8 mouse cellular contexts compared by ENCODE assay signal in genomic region chr4:152274681-152275131, GRCm38 (mm10). TPM values are rescaled to one million over a fixed set of nuclear protein-coding genes. Genes with fewer than 3 reads are reported as not detected.
DNase-seq lines count a peak whose midpoint lies in the region; ATAC-seq and TF ChIP-seq lines count a peak whose summit lies in the region.

No protein-coding gene starts in this region.

- H3K4me2 ChIP-seq in heart, embryonic 13.5 days, result peak overlapping the region; percentile 96
- H3K4me2 ChIP-seq in myocyte (ENCODE audit: low read depth), result peak overlapping the region; percentile 76

- DNase-seq in cerebellum, adult 2 months, result no peak
- no peak for DNase-seq in cerebellum, adult 18-20 months
- DNase-seq in liver, result peak; percentile 45
- no peak for DNase-seq in c-Kit-positive CD71-positive TER-119-positive erythroid progenitor cells, embryonic 14.5 days (ENCODE audit: low spot score)

- H3K36me3 ChIP-seq in heart, embryonic 13.5 days, result peaks cover 16% of the 10 kb centered on the region
- no peaks in the 10 kb centered on the region for H3K36me3 ChIP-seq in myocyte (ENCODE audit: control insufficient read depth, insufficient read depth)

- H3K27ac ChIP-seq in cerebellum, adult 2 months (ENCODE audit: insufficient read depth, low read length), result no peak overlapping the region
- peak overlapping the region; percentile 93 for H3K27ac ChIP-seq in heart, embryonic 13.5 days (replicated peaks)

- H3K79me2 ChIP-seq in myocyte (ENCODE audit: control insufficient read depth, insufficient read depth), result no peaks in the 10 kb centered on the region

- TF ChIP-seq POLR2A in cerebellum, adult 2 months (IDR thresholded peaks at IDR 0.05; ENCODE audit: borderline replicate concordance, insufficient read depth, low read length), result no peak
- no peak for TF ChIP-seq POLR2A in myocyte (IDR thresholded peaks at IDR 0.05; ENCODE audit: insufficient read length, low read depth)

- H3ac ChIP-seq in myocyte (ENCODE audit: control insufficient read depth, insufficient read length), result peak overlapping the region; percentile 12

- ATAC-seq in common myeloid progenitor, adult 5-6 weeks (replicated peaks; ENCODE audit: low read depth, poor library complexity, severe bottlenecking), result peak; percentile 71
- ATAC-seq in heart, embryonic 13.5 days (ENCODE audit: extremely low read depth, insufficient number of reproducible peaks, low FRiP score, low TSS enrichment), result no peak
- no peak for ATAC-seq in monocyte, adult 5-6 weeks (replicated peaks; ENCODE audit: insufficient number of reproducible peaks, low FRiP score, low TSS enrichment, poor library complexity, severe bottlenecking)

- no peaks in the 10 kb centered on the region for H3K27me3 ChIP-seq in cerebellum, adult 2 months (ENCODE audit: control insufficient read depth, insufficient read depth, low read length)
- peaks cover 18% of the 10 kb centered on the region for H3K27me3 ChIP-seq in heart, embryonic 13.5 days (replicated peaks)
- H3K27me3 ChIP-seq in myocyte (ENCODE audit: control insufficient read depth, insufficient read depth, insufficient read length), result no peaks in the 10 kb centered on the region

- 51% methylated on average over 20 of the region's 20 CpGs for WGBS in cerebellum, adult 2 months
- WGBS in heart, embryonic 13.5 days, result 1% methylated on average over 20 of the region's 20 CpGs

- H3K4me3 ChIP-seq in cerebellum, adult 2 months (replicated peaks; ENCODE audit: insufficient read depth, low read depth, low read length), result peak overlapping the region; percentile 54
- peak overlapping the region; percentile 76 for H3K4me3 ChIP-seq in heart, embryonic 13.5 days
- H3K4me3 ChIP-seq in myocyte, result peak overlapping the region; percentile 20

- H3K4me1 ChIP-seq in cerebellum, adult 2 months (ENCODE audit: control insufficient read depth, insufficient read depth, low read length), result peaks cover 34% of the 10 kb centered on the region
- peaks cover 68% of the 10 kb centered on the region for H3K4me1 ChIP-seq in heart, embryonic 13.5 days

- no peak for TF ChIP-seq CTCF in cerebellum, adult 2 months (IDR thresholded peaks at IDR 0.05; ENCODE audit: borderline replicate concordance, insufficient read depth, low read depth, low read length)

- peak overlapping the region; percentile 97 for H3K9ac ChIP-seq in heart, embryonic 13.5 days

- H3K9me3 ChIP-seq in heart, embryonic 13.5 days, result no peaks in the 10 kb centered on the region

TF ChIP-seq in myocyte, 11 proteins besides CTCF, POLR2A, EP300 and RAD21:
- TF ChIP-seq E2F4 (IDR thresholded peaks at IDR 0.05; ENCODE audit: insufficient read depth), result no peak
- peak; percentile 94 for TF ChIP-seq CEBPB (IDR thresholded peaks at IDR 0.05; ENCODE audit: insufficient read depth, poor library complexity, severe bottlenecking)
- no peak for TF ChIP-seq REST (IDR thresholded peaks at IDR 0.05; ENCODE audit: insufficient read depth, insufficient read length)
- TF ChIP-seq MYOD1 (IDR thresholded peaks at IDR 0.05; ENCODE audit: control insufficient read depth in 1 of 3, insufficient read length in 2 of 3, low read depth in 2 of 3), result no peak

RNA-seq across cellular contexts. Expression of gene Gpr153, which starts 0.7 kb away (rescaled TPM):
- polyA plus RNA-seq in cerebellum, adult 2 months (2012; rRNA removed), result 29.9 and 31.4 TPM in 2 replicates
- under 0.01 TPM in 1 of 2 replicates, not detected in the other for total RNA-seq in common myeloid progenitor, adult 5-6 weeks (2017)
- polyA plus RNA-seq in heart, embryonic 13.5 days (2015; fragmentation: Nextera tagmentation; extraction: Ambion mirVana), result 9.2 and 9.6 TPM in 2 replicates
- 6.5 TPM for polyA plus RNA-seq in myocyte (2012; fragmentation: generic; extraction: Trizol)
- total RNA-seq in monocyte, adult 5-6 weeks (2017), result 0.39 to 0.86 TPM in 2 of 3 replicates, not detected in the other

RNA-seq across cellular contexts. Expression of gene Hes3, which starts 16.8 kb away (rescaled TPM):
- polyA plus RNA-seq in cerebellum, adult 2 months (2012; rRNA removed), result 55.1 and 62.7 TPM in 2 replicates
- not detected in 2 replicates for total RNA-seq in common myeloid progenitor, adult 5-6 weeks (2017)
- polyA plus RNA-seq in heart, embryonic 13.5 days (2015; fragmentation: Nextera tagmentation; extraction: Ambion mirVana), result not detected in 2 replicates
- 0.02 TPM for polyA plus RNA-seq in myocyte (2012; fragmentation: generic; extraction: Trizol)
- total RNA-seq in monocyte, adult 5-6 weeks (2017), result not detected in 3 replicates

RNA-seq across cellular contexts. Expression of gene Icmt, which starts 22.3 kb away (rescaled TPM):
- polyA plus RNA-seq in cerebellum, adult 2 months (2012; rRNA removed), result 160 and 188 TPM in 2 replicates
- total RNA-seq in common myeloid progenitor, adult 5-6 weeks (2017), result 12.2 and 17.7 TPM in 2 replicates
- polyA plus RNA-seq in heart, embryonic 13.5 days (2015; fragmentation: Nextera tagmentation; extraction: Ambion mirVana), result 16.8 and 19.7 TPM in 2 replicates
- 30.8 TPM for polyA plus RNA-seq in myocyte (2012; fragmentation: generic; extraction: Trizol)
- 10.5 to 18.2 TPM (median 14.9 TPM) in 3 replicates for total RNA-seq in monocyte, adult 5-6 weeks (2017)

RNA-seq across cellular contexts. Expression of gene Rnf207, which starts 44.1 kb away (rescaled TPM):
- 7.2 and 11.8 TPM in 2 replicates for polyA plus RNA-seq in cerebellum, adult 2 months (2012; rRNA removed)
- total RNA-seq in common myeloid progenitor, adult 5-6 weeks (2017), result not detected in 2 replicates
- 71.2 and 73.2 TPM in 2 replicates for polyA plus RNA-seq in heart, embryonic 13.5 days (2015; fragmentation: Nextera tagmentation; extraction: Ambion mirVana)
- 0.52 TPM for polyA plus RNA-seq in myocyte (2012; fragmentation: generic; extraction: Trizol)
- not detected in 3 replicates for total RNA-seq in monocyte, adult 5-6 weeks (2017)

RNA-seq across cellular contexts. Expression of gene Rpl22, which starts 50.8 kb away (rescaled TPM):
- 162 and 187 TPM in 2 replicates for polyA plus RNA-seq in cerebellum, adult 2 months (2012; rRNA removed)
- 3,442 and 3,905 TPM in 2 replicates for total RNA-seq in common myeloid progenitor, adult 5-6 weeks (2017)
- polyA plus RNA-seq in heart, embryonic 13.5 days (2015; fragmentation: Nextera tagmentation; extraction: Ambion mirVana), result 226 and 250 TPM in 2 replicates
- polyA plus RNA-seq in myocyte (2012; fragmentation: generic; extraction: Trizol), result 1,218 TPM
- 1,335 to 1,418 TPM (median 1,365 TPM) in 3 replicates for total RNA-seq in monocyte, adult 5-6 weeks (2017)

Comparison
In these comparisons a context has a peak if more than half of its experiments do, and no peak if none do; other contexts are left out.
1. H3K4me3 ChIP-seq: peak in every context shown above with its lines; median percentile 76 in heart, embryonic 13.5 days; 54 in cerebellum, adult 2 months; 20 in myocyte.
2. RNA of gene Hes3, which starts 16.8 kb away (polyA plus RNA-seq): 55.1 to 62.7 TPM in cerebellum, adult 2 months; 0.02 TPM in myocyte (single experiment) and not detected in heart, embryonic 13.5 days; every median in the first group is over 10 times any median in the second.